Mouse (Mus musculus) gastrocnemius, adult 18-20 months (tissue): ENCODE results near the gene Ndfip2. TPM values are rescaled to one million over a fixed set of nuclear protein-coding genes. Genes with fewer than 3 reads are reported as not detected.
A peak's percentile ranks its signal among the peaks of the same experiment; 100 is the strongest.

Experiments used
- DNase-seq: peaks from one replicate; pipeline ENCODE4 v3.0.0; 2021; ENCODE audit warnings: low spot score
- total RNA-seq, 2 experiments: library from RNA; stranded (reverse); gene quantifications; 2 replicates each; pipeline ENCODE4 v1.2.3; 2021

Gene Ndfip2
- total RNA-seq, 2 experiments from 2014 or later = 11.8 to 12.6 TPM

DNA sequence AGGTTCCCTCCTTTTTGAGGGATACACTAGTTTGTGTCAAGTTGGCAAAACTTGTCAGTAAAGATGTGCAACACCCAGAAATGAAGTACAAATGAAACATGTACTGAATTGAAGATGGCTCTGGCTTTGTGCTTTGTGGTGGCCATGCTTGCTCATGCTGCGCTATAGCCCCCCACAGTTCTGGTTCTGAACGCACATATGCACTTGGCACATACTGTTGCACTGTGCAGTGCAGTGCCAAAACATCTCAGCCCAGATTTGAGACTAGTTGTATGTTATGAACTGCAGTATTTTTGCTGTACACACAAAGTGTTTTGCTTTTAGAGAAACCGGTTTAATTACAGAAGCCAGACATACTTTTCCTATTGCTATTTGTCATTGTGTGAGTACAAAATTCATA lies 25.7 kb downstream of the Ndfip2 start:
- DNase-seq = no peak

DNA sequence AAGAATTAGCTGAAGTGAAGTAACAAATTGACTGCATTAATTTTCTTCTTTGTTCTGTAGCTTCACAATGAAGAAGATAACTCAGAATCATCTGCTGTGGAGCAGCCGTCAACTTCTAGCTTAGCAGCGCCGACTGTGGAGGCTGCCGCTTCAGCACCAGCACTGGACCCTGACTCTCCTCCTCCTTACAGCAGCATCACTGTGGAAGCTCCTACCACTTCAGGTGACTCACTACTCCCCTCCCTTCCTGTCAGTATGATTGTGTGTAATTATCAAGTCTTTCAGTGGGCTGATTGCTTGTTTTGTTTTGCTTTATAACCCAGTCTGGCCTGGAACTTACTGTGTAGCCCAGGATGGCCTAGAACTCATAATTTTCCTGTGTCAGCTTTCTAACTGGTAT lies 29.2 kb downstream of the Ndfip2 start:
- no peak for DNase-seq

DNA sequence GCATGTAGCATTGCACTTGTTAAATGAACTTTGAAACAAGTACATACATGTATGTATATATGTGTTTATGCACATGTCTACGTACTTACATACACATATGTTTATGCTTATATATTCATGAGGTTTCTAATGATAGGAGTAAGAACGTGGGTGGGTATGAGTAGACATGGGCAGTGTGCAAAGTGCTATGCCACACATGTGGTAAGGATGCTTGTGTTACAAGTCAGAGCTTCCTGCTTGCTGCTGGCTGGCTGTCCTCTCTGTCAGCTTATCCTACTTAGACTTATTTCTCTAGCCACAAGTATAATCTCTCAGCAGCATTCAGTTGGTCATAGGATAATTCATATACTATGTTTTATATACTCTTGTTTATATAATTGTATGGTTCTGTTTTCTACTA lies 29.6 kb downstream of the Ndfip2 start:
- no peak for DNase-seq

DNA sequence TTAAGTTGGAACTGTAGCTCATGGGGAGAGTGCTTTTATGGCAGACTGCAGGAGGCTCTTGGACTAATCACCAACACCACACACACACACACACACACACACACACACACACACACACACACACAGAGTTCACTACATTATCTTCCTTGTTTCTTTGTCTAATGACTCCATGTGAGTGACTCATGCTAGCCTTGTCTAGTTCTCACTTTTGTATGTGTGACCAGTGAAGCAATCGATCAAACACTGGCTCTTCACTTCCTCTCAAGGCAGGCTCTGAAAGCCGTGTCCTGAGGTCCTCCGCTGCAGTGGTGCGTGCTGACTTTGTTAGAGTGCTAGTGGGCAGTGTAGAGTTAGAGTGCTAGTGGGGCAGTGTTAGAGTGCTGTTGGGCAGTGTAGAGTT lies 30.2 kb downstream of the Ndfip2 start:
- DNase-seq = no peak

DNA sequence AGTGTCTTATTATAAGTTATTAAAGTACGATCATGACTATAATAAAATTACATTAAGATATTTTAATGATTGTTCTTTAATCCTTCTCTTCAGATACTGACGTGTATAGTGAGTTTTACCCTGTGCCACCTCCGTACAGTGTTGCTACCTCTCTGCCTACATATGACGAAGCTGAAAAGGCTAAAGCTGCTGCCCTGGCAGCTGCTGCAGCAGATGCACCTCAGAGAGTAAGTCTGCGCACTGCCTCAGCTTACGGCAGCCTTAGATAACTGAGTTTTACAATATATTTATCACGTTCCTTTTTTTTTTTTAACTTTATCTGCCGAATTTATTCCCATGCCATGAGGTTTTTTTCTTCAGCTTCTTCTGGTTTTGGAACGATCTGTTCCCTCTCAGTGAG lies 33.8 kb downstream of the Ndfip2 start:
- DNase-seq = no peak

DNA sequence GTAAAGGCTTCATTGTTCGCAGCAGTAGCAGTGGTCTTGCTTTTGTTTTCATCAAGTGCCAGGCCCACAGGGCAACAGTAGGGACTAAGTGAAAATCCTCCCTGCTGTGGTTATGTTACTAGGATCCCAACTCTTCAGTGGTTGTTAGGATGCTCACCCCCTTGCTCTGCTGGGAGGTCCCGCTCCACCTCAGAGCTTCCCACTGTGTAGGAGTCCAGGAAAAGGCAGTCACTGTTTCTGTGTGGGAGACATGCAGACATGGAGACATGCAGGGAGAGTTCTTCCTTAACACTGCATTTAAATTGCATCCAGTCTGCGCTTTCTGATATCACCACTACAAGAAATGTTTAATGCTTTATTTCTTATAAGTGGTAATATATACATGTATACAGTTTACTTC lies 35.4 kb downstream of the Ndfip2 start:
- DNase-seq = no peak

DNA sequence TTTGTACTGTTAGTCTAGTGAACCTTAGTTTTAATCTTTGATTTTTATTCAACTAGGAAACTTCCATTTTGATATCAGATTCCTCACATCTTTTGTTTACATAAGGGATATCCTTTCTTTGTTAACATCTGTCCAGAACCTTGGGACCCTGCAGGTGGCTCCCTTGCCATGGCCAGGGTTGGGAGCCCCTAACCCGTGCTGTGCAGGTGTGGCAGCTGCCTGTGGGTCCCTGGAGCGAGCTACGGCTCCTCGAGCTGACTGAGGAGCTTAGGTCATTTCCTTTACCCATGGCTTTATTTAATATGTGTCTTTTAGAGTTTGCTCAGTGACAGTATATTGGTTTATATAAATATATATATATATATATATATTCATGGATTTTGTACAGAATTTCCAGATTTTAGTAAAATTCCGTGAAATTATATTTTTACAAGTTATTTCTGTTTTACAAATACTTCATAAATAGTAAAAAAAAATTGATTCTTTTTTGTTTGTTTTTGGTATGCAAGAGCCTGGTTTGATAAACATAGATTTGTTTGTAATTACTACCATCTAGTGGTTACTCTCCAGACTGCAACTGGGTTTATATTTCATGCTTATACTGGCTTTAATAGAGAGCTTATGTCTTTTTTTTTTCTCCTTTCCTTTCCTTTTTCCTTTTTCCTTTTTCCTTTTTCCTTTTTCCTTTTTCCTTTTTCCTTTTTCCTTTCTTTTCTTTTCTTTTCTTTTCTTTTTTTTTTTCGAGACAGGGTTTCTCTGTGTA lies 37.6 kb downstream of the Ndfip2 start:
- peak; percentile 56 for DNase-seq

DNA sequence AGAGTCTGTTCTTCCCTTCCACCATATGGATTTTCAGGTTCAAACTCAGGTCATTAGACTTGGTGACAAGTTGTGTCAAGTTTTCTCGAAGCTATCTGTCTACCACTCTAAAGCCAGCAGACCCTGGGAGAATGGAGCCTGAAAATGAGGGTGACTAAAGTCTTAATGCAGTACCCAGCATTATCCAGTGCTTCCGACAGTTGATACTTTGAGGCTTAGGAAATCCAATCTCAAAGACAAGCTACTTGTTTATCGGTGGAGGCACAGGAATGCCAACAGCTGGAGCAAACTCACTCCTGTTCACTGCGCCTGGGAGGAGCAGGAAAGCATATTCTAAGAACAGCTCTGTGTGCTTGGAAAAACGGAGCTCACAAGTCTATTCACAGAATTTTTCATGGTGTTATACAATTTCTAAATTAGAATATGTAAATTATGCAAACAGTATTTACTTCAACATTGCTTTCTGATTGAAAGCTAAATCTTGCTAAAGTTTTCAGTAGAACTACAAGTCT lies 41.4 kb downstream of the Ndfip2 start:
- no peak for DNase-seq

DNA sequence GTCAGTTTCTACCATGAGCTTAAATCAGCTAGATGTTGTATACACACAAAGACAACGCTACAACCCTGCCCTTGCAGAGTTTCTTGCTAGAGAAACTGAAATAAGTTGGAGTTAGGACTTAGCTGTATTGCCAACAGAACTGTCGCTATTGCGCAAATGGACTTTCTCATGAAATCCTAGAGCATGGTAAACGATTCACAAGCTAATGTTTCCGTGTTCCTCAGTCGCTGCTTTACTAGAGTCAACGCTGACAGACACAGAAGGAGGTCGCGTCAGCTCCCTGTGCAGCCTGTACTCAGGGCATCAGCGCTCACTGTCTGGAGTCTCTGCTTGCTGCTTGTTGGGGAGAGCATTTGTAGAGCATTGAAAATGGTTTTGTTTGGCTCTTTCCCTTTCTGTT lies 42.2 kb downstream of the Ndfip2 start:
- peak; percentile 11 for DNase-seq

DNA sequence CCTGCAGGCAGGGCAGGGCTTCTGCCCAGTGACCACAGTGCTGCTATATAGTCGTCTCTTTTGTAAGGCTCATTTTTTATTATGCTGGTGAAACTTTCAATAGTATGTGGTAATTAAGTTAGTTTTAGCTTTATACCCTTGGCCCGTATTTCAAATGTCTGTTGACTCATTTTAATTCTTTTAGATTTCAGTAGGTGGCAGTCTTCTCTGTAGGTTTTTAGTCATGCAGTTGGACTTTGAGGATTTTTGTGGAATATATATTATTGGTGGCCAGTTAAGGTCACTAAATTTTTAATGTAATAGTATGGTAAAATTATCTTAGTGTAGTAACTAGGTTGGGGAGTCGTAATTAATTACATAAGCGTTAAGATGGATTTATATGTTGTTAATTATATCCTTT lies 44.3 kb downstream of the Ndfip2 start:
- DNase-seq = no peak

DNA sequence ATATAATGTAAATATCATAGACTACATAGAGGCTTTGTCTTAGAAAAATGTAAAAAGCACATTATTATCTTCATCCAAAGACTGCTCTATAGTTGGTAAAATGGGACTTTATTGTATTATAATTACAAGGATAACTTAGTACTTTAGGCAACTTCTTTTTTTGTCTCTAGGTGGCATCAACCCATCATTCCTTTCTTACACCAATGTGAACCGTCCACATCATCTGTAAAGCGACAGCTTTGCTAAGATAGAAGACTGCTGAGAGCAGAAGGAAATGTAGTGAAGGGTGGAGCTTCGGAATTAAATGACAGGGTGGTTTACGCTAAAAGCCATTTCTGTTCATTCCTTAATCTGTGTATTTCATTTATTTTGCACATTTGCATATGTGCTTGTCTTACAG lies 49.3 kb downstream of the Ndfip2 start:
- no peak for DNase-seq

DNA sequence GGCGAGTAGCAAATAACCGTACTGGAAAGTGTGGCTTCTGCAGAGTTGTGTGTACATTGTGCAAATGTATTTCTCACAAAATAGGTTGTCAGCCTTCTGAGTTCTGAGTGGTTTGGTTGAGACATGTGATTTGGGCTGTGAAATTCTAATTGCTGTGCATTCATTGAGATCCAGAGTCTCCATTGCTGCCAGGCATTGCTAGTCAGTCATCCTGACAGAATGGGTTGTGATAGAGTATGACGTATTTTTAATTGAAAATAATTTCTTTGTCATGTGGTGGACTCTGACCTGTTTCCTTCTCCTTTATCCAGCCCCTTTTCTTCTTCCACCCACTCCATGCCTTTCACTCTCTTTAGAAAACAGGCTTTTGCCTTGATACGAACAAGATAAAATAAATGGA lies 54.0 kb downstream of the Ndfip2 start:
- DNase-seq = no peak

DNA sequence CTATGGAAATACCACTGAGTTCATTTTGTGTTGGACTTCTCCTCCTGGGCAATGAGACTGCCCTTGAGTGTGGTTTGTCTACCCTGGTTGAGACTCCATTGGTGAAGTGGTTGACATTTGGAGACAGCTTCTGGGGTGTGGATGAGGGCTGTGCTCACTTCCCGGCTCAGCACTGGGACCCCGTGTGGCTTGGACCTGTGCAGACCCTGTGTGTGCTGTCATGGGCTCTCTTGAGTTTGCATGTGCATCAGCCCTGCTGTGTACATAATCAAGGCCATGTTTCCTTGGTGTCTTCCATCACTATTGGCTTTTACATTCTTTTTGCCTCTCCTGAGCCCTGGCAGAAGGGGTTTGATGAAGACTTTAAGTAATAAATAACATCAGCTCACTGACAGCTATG lies 54.6 kb downstream of the Ndfip2 start:
- DNase-seq = no peak

DNA sequence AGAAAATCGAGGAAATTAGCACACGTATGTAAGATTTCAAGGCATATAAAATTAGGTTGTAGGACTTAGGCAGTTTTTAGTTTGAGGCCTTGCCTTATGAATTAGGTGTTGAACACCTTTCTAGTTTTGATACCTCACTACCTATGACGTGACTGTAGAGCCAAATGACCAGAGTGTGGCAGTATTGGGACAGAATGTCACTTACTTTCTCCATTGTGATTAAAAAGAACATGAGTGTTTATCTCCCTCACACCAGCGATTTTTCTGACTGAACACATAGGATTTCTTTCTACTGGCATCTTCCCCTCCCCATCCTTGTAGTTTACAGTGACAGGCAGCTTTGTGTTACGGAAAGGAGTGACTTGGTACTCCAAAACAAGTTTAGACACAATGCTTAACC lies 55.5 kb downstream of the Ndfip2 start:
- peak; percentile 12 for DNase-seq

DNA sequence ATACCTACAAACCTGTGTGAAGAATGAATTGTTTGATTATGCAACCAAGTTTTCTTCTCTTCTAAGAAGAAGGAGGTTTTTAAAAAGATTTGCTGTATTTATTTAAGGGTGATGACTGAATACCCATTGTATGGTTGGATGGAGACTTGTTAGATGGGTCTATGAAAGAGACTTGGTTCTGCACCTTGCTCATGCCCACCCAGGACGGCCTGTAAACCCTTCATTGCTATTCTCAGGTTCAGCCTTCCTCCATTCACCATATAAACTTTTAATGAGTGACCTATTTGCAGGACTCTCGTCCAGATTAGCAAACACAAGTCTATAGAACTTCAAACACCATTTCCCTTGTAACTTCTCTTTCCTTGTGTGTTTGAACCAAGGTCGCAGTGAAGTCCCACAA lies 63.3 kb downstream of the Ndfip2 start:
- DNase-seq = no peak

DNA sequence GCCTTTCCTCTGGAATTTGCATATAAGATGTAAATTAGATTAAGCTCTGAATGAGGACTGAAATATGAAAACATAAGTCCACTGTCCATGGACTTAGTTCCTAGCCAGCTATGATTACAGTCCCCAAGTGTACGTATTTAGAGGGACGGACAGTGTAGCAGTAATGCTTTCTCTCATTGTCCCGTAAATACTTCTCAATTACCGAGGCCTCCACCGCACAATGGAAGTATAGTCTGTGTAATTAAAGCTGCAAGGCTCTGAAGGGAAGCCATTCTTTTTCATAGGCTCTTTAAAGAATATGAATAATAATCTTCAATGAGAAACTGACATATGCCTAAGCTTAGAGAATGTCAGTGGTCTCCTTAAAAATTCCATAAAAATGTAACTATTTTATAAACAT lies 64.5 kb downstream of the Ndfip2 start:
- DNase-seq = no peak

DNA sequence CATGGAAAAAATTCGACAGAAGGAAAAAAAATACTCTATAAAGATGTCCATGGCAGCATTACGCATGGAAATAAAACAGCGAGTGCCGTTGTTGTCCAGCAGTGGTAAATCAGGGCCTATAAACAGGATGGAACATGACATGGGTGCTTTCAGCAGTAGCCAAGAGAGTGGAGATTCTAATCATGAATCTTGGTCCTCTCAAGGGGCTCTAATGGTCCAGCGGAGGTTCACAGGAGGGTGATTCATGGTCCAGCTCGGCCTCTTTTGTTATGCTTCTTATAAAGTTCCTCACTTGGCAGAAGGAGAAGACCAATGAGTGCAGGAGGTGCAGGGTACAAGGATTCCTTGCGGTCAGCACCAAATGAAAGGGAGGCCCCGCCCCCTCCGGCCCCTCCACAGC lies 65.1 kb downstream of the Ndfip2 start:
- no peak for DNase-seq

DNA sequence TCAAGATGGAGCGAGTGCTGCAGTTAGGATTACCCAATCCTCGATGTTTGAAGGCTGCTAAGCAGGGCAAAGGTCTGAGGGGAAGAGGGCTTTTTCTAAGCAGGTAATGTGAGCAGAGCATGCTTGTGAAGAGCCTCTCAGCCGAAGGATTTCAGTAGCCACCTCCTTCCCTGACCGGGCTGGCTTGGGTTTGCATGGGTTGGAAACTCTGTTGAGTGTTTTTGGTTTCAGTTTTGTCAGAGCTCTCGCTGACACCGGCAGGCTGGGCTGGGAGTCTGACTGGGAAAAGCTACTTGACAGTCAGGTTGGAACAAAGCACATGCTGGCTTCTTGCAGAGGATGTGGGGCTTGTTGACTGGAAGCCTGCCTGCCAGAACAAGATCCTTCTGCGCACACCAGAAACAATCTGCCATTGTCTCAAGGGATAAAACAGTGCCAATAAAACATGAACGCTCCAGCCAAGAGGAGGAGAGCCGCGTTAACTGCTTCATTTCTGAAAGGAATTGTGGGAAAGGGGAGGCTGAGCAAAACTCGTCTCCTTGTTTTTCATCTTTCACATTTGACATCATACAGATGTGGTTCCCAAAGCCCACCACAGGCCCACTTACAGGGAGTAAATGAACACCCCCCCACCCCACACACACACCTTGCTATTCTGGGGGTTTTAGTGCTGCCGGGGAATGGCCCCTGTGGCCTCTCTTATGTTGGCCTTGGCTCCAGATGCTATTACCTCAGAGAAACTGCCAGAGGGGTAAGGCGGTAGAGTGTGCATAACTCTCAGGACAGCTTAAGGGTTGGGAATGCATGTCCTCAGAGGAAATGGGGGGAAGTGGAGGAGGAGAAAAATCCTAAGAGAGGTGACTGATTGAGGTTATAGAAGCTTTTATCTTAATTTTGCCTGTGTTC lies 70.3 kb downstream of the Ndfip2 start:
- DNase-seq = peak; percentile 75

DNA sequence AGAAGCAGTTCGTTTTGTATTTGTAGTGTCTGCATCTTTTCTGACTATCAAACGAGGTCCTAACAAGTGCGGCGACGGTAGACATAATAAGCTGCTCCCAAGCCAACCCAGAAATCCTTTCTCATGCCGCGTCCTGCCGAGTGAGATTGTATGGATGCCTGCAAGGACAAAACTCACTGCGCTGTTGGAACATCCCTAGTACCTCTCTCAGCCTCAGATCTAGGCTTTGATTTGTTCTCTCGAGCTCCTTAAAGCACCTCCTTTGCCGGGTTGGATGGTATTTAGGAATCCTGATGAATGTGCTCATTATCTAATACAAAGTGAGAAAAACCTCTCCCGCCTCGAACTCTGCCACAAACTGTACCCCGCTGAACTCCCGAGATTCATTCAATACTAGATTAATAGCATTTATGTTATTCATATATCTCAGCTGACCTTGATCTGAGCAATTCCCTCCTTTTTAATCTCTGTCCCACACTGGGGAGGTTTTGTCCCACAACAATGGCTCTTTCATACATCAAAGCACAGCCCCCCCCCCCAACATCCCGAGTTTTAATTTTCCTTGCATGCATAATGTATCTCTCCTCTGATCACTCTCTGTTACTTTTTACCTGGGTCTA lies 75.2 kb downstream of the Ndfip2 start:
- no peak for DNase-seq

DNA sequence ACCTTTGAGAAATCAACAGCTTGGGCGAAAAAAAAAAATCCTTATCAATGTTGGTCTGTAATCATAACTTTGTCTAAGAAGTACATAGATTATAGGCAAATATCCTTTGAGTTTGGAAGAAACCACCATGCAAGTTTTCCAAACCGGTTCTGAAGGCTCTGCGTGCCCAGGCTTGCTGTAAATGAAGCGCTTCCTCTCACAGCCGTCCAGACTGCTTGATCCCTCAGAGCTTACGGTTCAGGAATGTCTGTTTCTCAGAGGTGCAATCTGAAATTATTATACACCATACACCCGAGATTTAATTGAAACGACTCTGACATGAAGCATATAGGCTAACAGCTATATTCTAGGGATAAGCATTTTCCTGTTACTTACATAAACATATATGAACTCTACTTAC lies 83.4 kb downstream of the Ndfip2 start:
- no peak for DNase-seq

DNA sequence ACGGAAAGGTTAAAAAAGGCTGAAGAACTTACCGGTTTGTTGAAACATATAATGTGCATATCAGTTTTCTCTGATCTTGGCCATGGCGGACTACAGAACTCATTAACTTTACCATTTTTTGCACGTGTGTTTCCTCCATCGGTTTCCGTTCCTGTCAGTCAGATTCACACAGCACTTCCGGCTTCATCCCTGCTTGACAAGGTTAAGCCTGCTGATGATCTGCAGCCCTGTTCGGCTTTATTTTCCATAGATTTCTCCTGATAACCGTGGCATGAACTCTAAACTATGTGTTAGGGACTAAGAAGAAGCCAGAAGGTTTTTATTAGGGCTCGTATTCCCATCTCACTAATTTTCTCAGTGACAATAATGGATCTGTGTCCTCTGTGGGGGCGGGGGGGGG lies 95.7 kb downstream of the Ndfip2 start:
- DNase-seq = no peak
